12 mouse cellular contexts compared by ENCODE assay signal in genomic region chr3:144058106-144058505, GRCm38 (mm10).
"Had no signal": no experiment of that assay in that cellular context is flagged by ENCODE, and none has a peak within 500 bp of the region (broad histone marks: within the 10 kb centered on the region; RNA-seq: fewer than 3 reads in every experiment).

No protein-coding gene starts in this region.

- DNase-seq: kidney, postnatal 14 days; lung, adult 2 months; lung, postnatal 14 days; spleen, adult 18-20 months; thymus, adult 18-20 months; thymus, postnatal 14 days had no signal

- ATAC-seq: midbrain, embryonic 15.5 days had no signal

- H3K4me1 ChIP-seq: limb, embryonic 10.5 days; liver, embryonic 15.5 days; midbrain, embryonic 15.5 days; neural tube, embryonic 12.5 days had no signal

- H3K27ac ChIP-seq: left cerebral cortex, adult 2 months; limb, embryonic 10.5 days; liver, embryonic 15.5 days; midbrain, embryonic 15.5 days; neural tube, embryonic 12.5 days had no signal

- H3K36me3 ChIP-seq: limb, embryonic 10.5 days; liver, embryonic 15.5 days; midbrain, embryonic 15.5 days; neural tube, embryonic 12.5 days had no signal

- H3K9ac ChIP-seq: liver, embryonic 15.5 days; midbrain, embryonic 15.5 days; neural tube, embryonic 12.5 days had no signal

- H3K4me2 ChIP-seq: liver, embryonic 11.5 days; liver, embryonic 15.5 days; midbrain, embryonic 15.5 days; neural tube, embryonic 12.5 days had no signal

- H3K9me3 ChIP-seq: limb, embryonic 10.5 days; liver, embryonic 15.5 days; midbrain, embryonic 15.5 days; neural tube, embryonic 12.5 days had no signal

- H3K27me3 ChIP-seq: liver, embryonic 15.5 days; midbrain, embryonic 15.5 days; neural tube, embryonic 12.5 days had no signal

- H3K4me3 ChIP-seq: left cerebral cortex, adult 2 months; limb, embryonic 10.5 days; liver, embryonic 15.5 days; midbrain, embryonic 15.5 days; neural tube, embryonic 12.5 days had no signal
